In genomic region chr19:41514836-41515235, GRCm38 (mm10) we compare ENCODE assay signal across 14 mouse cellular contexts. TPM values are rescaled to one million over a fixed set of nuclear protein-coding genes. Genes with fewer than 3 reads are reported as not detected.
DNase-seq lines count a peak whose midpoint lies in the region; ATAC-seq and TF ChIP-seq lines count a peak whose summit lies in the region.
"Had no signal": no experiment of that assay in that cellular context is flagged by ENCODE, and none has a peak within 500 bp of the region (broad histone marks: within the 10 kb centered on the region; RNA-seq: fewer than 3 reads in every experiment).

No protein-coding gene starts in this region.

- no peak for ATAC-seq in heart, embryonic 12.5 days (ENCODE audit: insufficient number of reproducible peaks, low FRiP score)
- no peak for ATAC-seq in liver, embryonic 13.5 days (ENCODE audit: low read depth)
- ATAC-seq in liver, postnatal 0 days: no peak
- no peak for ATAC-seq in stomach, postnatal 0 days (ENCODE audit: low FRiP score, low TSS enrichment)
- ATAC-seq: activated CD4-positive, CD25-positive, alpha-beta regulatory T cell, adult 4 months; midbrain, embryonic 15.5 days; Patski had no signal

- no peak overlapping the region for H3K4me2 ChIP-seq in heart, embryonic 12.5 days
- H3K4me2 ChIP-seq in liver, embryonic 13.5 days: no peak overlapping the region
- no peak overlapping the region for H3K4me2 ChIP-seq in liver, postnatal 0 days (ENCODE audit: low read depth, low read length)
- no peak overlapping the region for H3K4me2 ChIP-seq in stomach, postnatal 0 days (replicated peaks; ENCODE audit: low read depth)
- H3K4me2 ChIP-seq: embryonic facial prominence, embryonic 15.5 days; lung, embryonic 15.5 days; midbrain, embryonic 15.5 days had no signal

- no peak for TF ChIP-seq EP300 in liver, postnatal 0 days (IDR thresholded peaks at IDR 0.05; ENCODE audit: low read depth)
- TF ChIP-seq EP300 in stomach, postnatal 0 days (optimal IDR thresholded peaks at IDR 0.05): no peak

- WGBS in heart, embryonic 12.5 days: 96% methylated on average over 1 of the region's 1 CpGs
- WGBS in liver, embryonic 13.5 days (ENCODE audit: insufficient replicate concordance): 95% methylated on average over 1 of the region's 1 CpGs
- WGBS in liver, postnatal 0 days (ENCODE audit: insufficient replicate concordance): 89% methylated on average over 1 of the region's 1 CpGs
- 88% methylated on average over 1 of the region's 1 CpGs for WGBS in stomach, postnatal 0 days

- H3K4me3 ChIP-seq in heart, embryonic 12.5 days: no peak overlapping the region
- H3K4me3 ChIP-seq in liver, embryonic 13.5 days (replicated peaks): no peak overlapping the region
- no peak overlapping the region for H3K4me3 ChIP-seq in liver, postnatal 0 days (ENCODE audit: low read depth, low read length)
- no peak overlapping the region for H3K4me3 ChIP-seq in stomach, postnatal 0 days (ENCODE audit: low read depth, low read length)
- H3K4me3 ChIP-seq: embryonic facial prominence, embryonic 15.5 days; lung, embryonic 15.5 days; midbrain, embryonic 15.5 days had no signal

- H3K27me3 ChIP-seq in heart, embryonic 12.5 days (replicated peaks): no peaks in the 10 kb centered on the region
- no peaks in the 10 kb centered on the region for H3K27me3 ChIP-seq in liver, embryonic 13.5 days
- H3K27me3 ChIP-seq in liver, postnatal 0 days (ENCODE audit: insufficient read depth, low read length): no peaks in the 10 kb centered on the region
- no peaks in the 10 kb centered on the region for H3K27me3 ChIP-seq in stomach, postnatal 0 days (ENCODE audit: control insufficient read depth, insufficient read depth, low read length)
- H3K27me3 ChIP-seq: embryonic facial prominence, embryonic 15.5 days; lung, embryonic 15.5 days; midbrain, embryonic 15.5 days; Patski had no signal

- peaks cover 16% of the 10 kb centered on the region for H3K4me1 ChIP-seq in heart, embryonic 12.5 days (replicated peaks)
- H3K4me1 ChIP-seq in liver, embryonic 13.5 days (replicated peaks): peaks cover 27% of the 10 kb centered on the region
- H3K4me1 ChIP-seq in liver, postnatal 0 days (ENCODE audit: insufficient read depth): peaks cover 8% of the 10 kb centered on the region; the same call in 1 of the 2 replicates
- H3K4me1 ChIP-seq in stomach, postnatal 0 days (replicated peaks; ENCODE audit: control insufficient read depth, insufficient read depth): no peaks in the 10 kb centered on the region
- H3K4me1 ChIP-seq: embryonic facial prominence, embryonic 15.5 days; lung, embryonic 15.5 days had no signal

- peak; percentile 86 for DNase-seq in heart, adult 11 months
- DNase-seq in liver, embryonic 13.5 days: no peak
- DNase-seq in liver, postnatal 0 days: no peak
- peak; percentile 29 for DNase-seq in cerebellum, adult 9-11 months
- no peak for DNase-seq in stomach, postnatal 0 days (ENCODE audit: low spot score)
- no peak for DNase-seq in frontal cortex, postnatal 36 days (ENCODE audit: low spot score in 2 of 2)
- DNase-seq: adrenal gland, postnatal 14 days; kidney, postnatal 4 days had no signal

- H3K27ac ChIP-seq in heart, embryonic 12.5 days (ENCODE audit: poor library complexity, severe bottlenecking): no peak overlapping the region
- H3K27ac ChIP-seq in liver, embryonic 13.5 days: peak overlapping the region; percentile 27; the same call in 1 of the 2 replicates
- no peak overlapping the region for H3K27ac ChIP-seq in liver, postnatal 0 days (ENCODE audit: low read depth)
- H3K27ac ChIP-seq in stomach, postnatal 0 days (replicated peaks): peak overlapping the region; percentile 30; the same call in 1 of the 2 replicates
- H3K27ac ChIP-seq: embryonic facial prominence, embryonic 15.5 days; lung, embryonic 15.5 days; midbrain, embryonic 15.5 days had no signal

- no peak for TF ChIP-seq CTCF in liver, postnatal 0 days (IDR thresholded peaks at IDR 0.05; ENCODE audit: low read depth)
- no peak for TF ChIP-seq CTCF in stomach, postnatal 0 days (IDR thresholded peaks at IDR 0.05; ENCODE audit: low read depth)

- no peak overlapping the region for H3K9ac ChIP-seq in heart, embryonic 12.5 days
- no peak overlapping the region for H3K9ac ChIP-seq in liver, embryonic 13.5 days
- no peak overlapping the region for H3K9ac ChIP-seq in liver, postnatal 0 days (replicated peaks)
- no peak overlapping the region for H3K9ac ChIP-seq in stomach, postnatal 0 days (ENCODE audit: low read length)
- H3K9ac ChIP-seq: embryonic facial prominence, embryonic 15.5 days; lung, embryonic 15.5 days; midbrain, embryonic 15.5 days had no signal

- H3K36me3 ChIP-seq in heart, embryonic 12.5 days: no peaks in the 10 kb centered on the region
- H3K36me3 ChIP-seq in liver, embryonic 13.5 days: no peaks in the 10 kb centered on the region
- H3K36me3 ChIP-seq in liver, postnatal 0 days (replicated peaks; ENCODE audit: insufficient read depth, low read length): no peaks in the 10 kb centered on the region
- H3K36me3 ChIP-seq in stomach, postnatal 0 days (ENCODE audit: control insufficient read depth, insufficient read depth, low read length): no peaks in the 10 kb centered on the region
- H3K36me3 ChIP-seq: embryonic facial prominence, embryonic 15.5 days; lung, embryonic 15.5 days; midbrain, embryonic 15.5 days had no signal

- H3K9me3 ChIP-seq in heart, embryonic 12.5 days (replicated peaks): peaks cover 3% of the 10 kb centered on the region; the same call in 1 of the 2 replicates
- H3K9me3 ChIP-seq in liver, embryonic 13.5 days (replicated peaks): no peaks in the 10 kb centered on the region
- no peaks in the 10 kb centered on the region for H3K9me3 ChIP-seq in liver, postnatal 0 days (ENCODE audit: low read length)
- no peaks in the 10 kb centered on the region for H3K9me3 ChIP-seq in stomach, postnatal 0 days (ENCODE audit: control insufficient read depth, low read length)
- H3K9me3 ChIP-seq: embryonic facial prominence, embryonic 15.5 days; lung, embryonic 15.5 days; midbrain, embryonic 15.5 days had no signal

RNA-seq across cellular contexts. Expression of gene Lcor, which starts 32.4 kb away (rescaled TPM):
- 14.0 and 16.0 TPM in 2 replicates for polyA plus RNA-seq in heart, embryonic 12.5 days (2016; fragmentation: Nextera tagmentation; extraction: Ambion mirVana)
- polyA plus RNA-seq in liver, embryonic 13.5 days (2015; fragmentation: Nextera tagmentation; extraction: Ambion mirVana): 5.9 and 7.1 TPM in 2 replicates
- polyA plus RNA-seq in liver, postnatal 0 days (2015; fragmentation: Nextera tagmentation; extraction: Ambion mirVana): 7.9 and 9.0 TPM in 2 replicates
- polyA plus RNA-seq in stomach, postnatal 0 days (2015; fragmentation: Nextera tagmentation; extraction: Ambion mirVana): 12.9 TPM in 2 replicates

Comparison
In these comparisons a context has a peak if more than half of its experiments do, and no peak if none do; other contexts are left out.
1. H3K27ac ChIP-seq: peak in liver, embryonic 13.5 days (single experiment) and stomach, postnatal 0 days (single experiment); none in heart, embryonic 12.5 days (single experiment) and liver, postnatal 0 days (single experiment).
2. DNase-seq: peak in heart, adult 11 months (single experiment) and cerebellum, adult 9-11 months (single experiment); none in liver, embryonic 13.5 days (single experiment), liver, postnatal 0 days (single experiment), stomach, postnatal 0 days (single experiment) and frontal cortex, postnatal 36 days (0 of 2).